Mouse (Mus musculus) myocyte (in vitro differentiated cells): ENCODE measurements at regions not wholly inside any gene's neighbourhood (a gene's known extent, or its start where the extent isn't known, plus 50 kb on each side); places are given as distances from the start of the nearest gene placed in this dataset.

Experiments
- E2F4 ChIP-seq: IDR thresholded peaks from one replicate; pipeline ENCODE4 v1.6.1; 2011; ENCODE audit warnings: mild to moderate bottlenecking, control low read depth, moderate library complexity; ENCODE audit not compliant: insufficient read depth
- MAX ChIP-seq: IDR thresholded peaks from one replicate; pipeline ENCODE4 v1.6.1; 2011; ENCODE audit warnings: low read depth, mild to moderate bottlenecking, control low read depth
- MYOD1 ChIP-seq, 3 experiments: IDR thresholded peaks; one replicate each; pipeline ENCODE4 v1.6.1; 2011; ENCODE audit warnings: control low read depth in 2 of 3, low read depth in 2 of 3, mild to moderate bottlenecking in 2 of 3, moderate library complexity in 1 of 3; ENCODE audit not compliant: insufficient read length in 2 of 3, control insufficient read depth in 1 of 3
- POLR2A ChIP-seq: IDR thresholded peaks from one replicate; pipeline ENCODE4 v1.6.1; 2011; ENCODE audit warnings: low read depth, mild to moderate bottlenecking, control low read depth, moderate library complexity; ENCODE audit not compliant: insufficient read length
- POLR2AphosphoS2 ChIP-seq: IDR thresholded peaks from one replicate; pipeline ENCODE4 v1.6.1; 2011; ENCODE audit warnings: low read depth, control low read depth; ENCODE audit not compliant: insufficient read length

- TF ChIP-seq POLR2A (no peak), MYOD1 (IDR thresholded peaks at IDR 0.05; ENCODE audit: control insufficient read depth in 1 of 3, insufficient read length in 2 of 3, low read depth in 2 of 3) (no peak), POLR2AphosphoS2 (no peak), MAX (no peak), E2F4 (no peak)
Observed at GRCm38 (mm10) chr15:31977563-31977962, 199.5 kb upstream of the Tas2r119 start.
